8 mouse cellular contexts compared by ENCODE assay signal in genomic region chr14:32165278-32166061, GRCm38 (mm10). TPM values are rescaled to one million over a fixed set of nuclear protein-coding genes. Genes with fewer than 3 reads are reported as not detected.
DNase-seq lines count a peak whose midpoint lies in the region; ATAC-seq lines count a peak whose summit lies in the region.

No protein-coding gene starts in this region.

- DNase-seq in gastrocnemius, adult 8-10 months (ENCODE audit: low spot score in 2 of 2) = peak; percentile 14 to 55
- DNase-seq in hindlimb bud, embryonic 11.5 days (ENCODE audit: extremely low spot score, low read depth, low spot score) = peak; percentile 35
- DNase-seq in left cerebral cortex, postnatal 25 days (ENCODE audit: low spot score in 2 of 2) = peak; percentile 26 to 37
- DNase-seq in mesoderm, embryonic 11.5 days (ENCODE audit: low read depth, low spot score) = peak; percentile 76
- peak; percentile 28 for DNase-seq in right cerebral cortex, postnatal 25 days
- DNase-seq in yolk sac, embryonic 10.5 days (ENCODE audit: low spot score) = peak; percentile 94

- intact Hi-C loops in left cerebral cortex, postnatal 25 days (cut with DNase I) = no loop called here

- peak; percentile 85 for ATAC-seq in activated CD4-positive, CD25-positive, alpha-beta regulatory T cell, adult 4 months
- ATAC-seq in common myeloid progenitor, adult 5-6 weeks (replicated peaks; ENCODE audit: low read depth, poor library complexity, severe bottlenecking) = peak; percentile 75

RNA-seq across cellular contexts. Expression of gene Ncoa4, which starts 5.8 kb away (rescaled TPM):
- 10 to 100 TPM; 94.6 to 95.8 TPM for polyA plus RNA-seq in activated CD4-positive, CD25-positive, alpha-beta regulatory T cell, adult 4 months (2017; shearing (Covaris generic))
- total RNA-seq in common myeloid progenitor, adult 5-6 weeks (2017) = 136 and 176 TPM in 2 replicates
- 10 to 100 TPM; 56.3 to 83.2 (median 68.9) TPM for total RNA-seq in gastrocnemius, adult 8-10 months (2022)
- 100 to 1,000 TPM; 104 to 123 TPM for total RNA-seq in left cerebral cortex, postnatal 25 days (2021)

RNA-seq across cellular contexts. Expression of gene Msmb, which starts 23.6 kb away (rescaled TPM):
- polyA plus RNA-seq in activated CD4-positive, CD25-positive, alpha-beta regulatory T cell, adult 4 months (2017; shearing (Covaris generic)) = under 1 TPM in 1 of 2 experiments, not detected in 1; 0.66 TPM
- total RNA-seq in common myeloid progenitor, adult 5-6 weeks (2017) = not detected in 2 replicates
- not detected for total RNA-seq in gastrocnemius, adult 8-10 months (2022)
- not detected for total RNA-seq in left cerebral cortex, postnatal 25 days (2021)

RNA-seq across cellular contexts. Expression of gene Timm23, which starts 36.2 kb away (rescaled TPM):
- 100 to 1,000 TPM; 177 to 183 TPM for polyA plus RNA-seq in activated CD4-positive, CD25-positive, alpha-beta regulatory T cell, adult 4 months (2017; shearing (Covaris generic))
- total RNA-seq in common myeloid progenitor, adult 5-6 weeks (2017) = 160 and 196 TPM in 2 replicates
- total RNA-seq in gastrocnemius, adult 8-10 months (2022) = 100 to 1,000 TPM; 183 to 225 (median 215) TPM
- total RNA-seq in left cerebral cortex, postnatal 25 days (2021) = 10 to 100 TPM; 64.0 to 86.2 TPM

RNA-seq across cellular contexts. Expression of gene Parg, which starts 36.3 kb away (rescaled TPM):
- 10 to 100 TPM; 19.5 to 20.7 TPM for polyA plus RNA-seq in activated CD4-positive, CD25-positive, alpha-beta regulatory T cell, adult 4 months (2017; shearing (Covaris generic))
- 101 and 118 TPM in 2 replicates for total RNA-seq in common myeloid progenitor, adult 5-6 weeks (2017)
- 10 to 100 TPM; 16.4 to 20.8 (median 18.5) TPM for total RNA-seq in gastrocnemius, adult 8-10 months (2022)
- total RNA-seq in left cerebral cortex, postnatal 25 days (2021) = 10 to 100 TPM; 39.4 to 46.9 TPM

Comparison
In these comparisons a context has a peak if more than half of its experiments do, and no peak if none do; other contexts are left out.
1. Peak in every context shown above with its lines: DNase-seq and ATAC-seq.
2. DNase-seq: peak in every context shown above with its lines; median percentile 94 in yolk sac, embryonic 10.5 days; 76 in mesoderm, embryonic 11.5 days; 35 in hindlimb bud, embryonic 11.5 days; 34 in gastrocnemius, adult 8-10 months; 32 in left cerebral cortex, postnatal 25 days; 28 in right cerebral cortex, postnatal 25 days.